Mouse (Mus musculus) lung, embryonic 14.5 days (tissue): ENCODE results near the gene Rad54l2. TPM values are rescaled to one million over a fixed set of nuclear protein-coding genes. Genes with fewer than 3 reads are reported as not detected.

Experiments used
- ATAC-seq: fragments of 200-750 bp; cut with Nextera tagmentation; 2 replicates; pipeline ENCODE4 v1.8.0; 2017; ENCODE audit warnings: mild to moderate bottlenecking, moderate TSS enrichment, moderate library complexity; ENCODE audit not compliant: insufficient read depth
- DNase-seq: peaks from one replicate; pipeline ENCODE4 v3.0.0-alpha.2; 2015
- H3K27ac ChIP-seq: fragments of 300-500 bp; sonication (generic); 2 replicates; pipeline ENCODE4 v1.5.1; 2014; ENCODE audit warnings: low read depth, mild to moderate bottlenecking, moderate library complexity
- H3K27me3 ChIP-seq: fragments of 300-500 bp; sonication (generic); 2 replicates; pipeline ENCODE4 v1.6.1; 2014; ENCODE audit warnings: low read length, control low read depth; ENCODE audit not compliant: insufficient read depth
- H3K36me3 ChIP-seq: fragments of 300-500 bp; sonication (generic); 2 replicates; pipeline ENCODE4 v1.6.1; 2014; ENCODE audit warnings: control low read depth; ENCODE audit not compliant: insufficient read depth
- H3K4me1 ChIP-seq: fragments of 300-500 bp; sonication (generic); 2 replicates; pipeline ENCODE4 v1.6.1; 2014; ENCODE audit warnings: antibody characterized with exemption, control low read depth; ENCODE audit not compliant: insufficient read depth
- H3K4me2 ChIP-seq: fragments of 300-500 bp; sonication (generic); 2 replicates; pipeline ENCODE4 v1.6.1; 2014; ENCODE audit warnings: mild to moderate bottlenecking
- H3K4me3 ChIP-seq: fragments of 300-500 bp; sonication (generic); 2 replicates; pipeline ENCODE4 v1.5.1; 2014; ENCODE audit warnings: low read depth, low read length
- H3K9ac ChIP-seq: fragments of 300-500 bp; sonication (generic); 2 replicates; pipeline ENCODE4 v1.6.1; 2014
- H3K9me3 ChIP-seq: fragments of 300-500 bp; sonication (generic); 2 replicates; pipeline ENCODE4 v1.6.1; 2016; ENCODE audit warnings: low read depth, low read length, control low read depth
- CTCF ChIP-seq: IDR thresholded peaks from 2 replicates; pipeline ENCODE4 v1.5.1; 2016; ENCODE audit warnings: antibody characterized with exemption, low read depth
- WGBS: fragments of 180-500 bp; shearing (Covaris S2); extraction: QIAGEN DNeasy Blood & Tissue Kit; methylation state at CpG from one replicate; pipeline ENCODE4 v1.1.7; 2014; 5-methylcytosine and 5-hydroxymethylcytosine counted together
- polyA plus RNA-seq: library from polyadenylated mRNA; unstranded; fragments of >200 nt; fragmentation: Nextera tagmentation; extraction: Ambion mirVana; gene quantifications from 2 replicates; pipeline ENCODE4 v1.2.1, GENCODE M21; 2014

Gene Rad54l2
- polyA plus RNA-seq, 1 experiment from 2014 or later: 5.7 TPM

DNA sequence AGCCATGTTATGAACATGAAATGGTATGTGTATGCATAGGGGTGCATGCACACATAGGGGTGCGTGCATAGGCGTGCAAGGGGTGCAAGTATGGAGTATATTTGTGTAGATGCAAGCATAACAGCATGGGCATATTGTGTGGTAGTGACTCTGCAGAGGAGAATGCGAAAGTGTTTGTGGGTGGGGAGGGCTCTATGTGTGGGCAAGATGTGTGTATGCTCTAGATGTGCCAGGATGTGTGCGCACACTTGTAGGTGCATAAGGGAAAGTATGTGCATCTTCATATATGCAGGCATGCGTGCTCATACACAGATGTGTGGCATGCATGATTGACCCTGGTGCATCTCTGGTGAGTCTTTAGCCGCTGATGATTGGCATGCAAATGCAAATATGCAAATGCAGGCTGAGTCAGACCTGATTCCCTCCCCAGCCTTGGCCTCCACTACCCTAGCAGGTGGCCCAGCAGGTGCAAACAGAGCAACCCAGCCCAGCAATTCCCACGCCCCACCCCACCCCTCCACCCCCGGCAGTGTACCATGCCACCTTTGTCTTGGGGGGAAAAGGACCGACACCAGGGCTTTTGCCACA is 143.2 kb downstream of the Rad54l2 start:
- no peak for ATAC-seq
- no peak for DNase-seq
- H3K9ac ChIP-seq: no peak overlapping the region
- H3K36me3 ChIP-seq: no peaks in the 10 kb centered on the region
- H3K27ac ChIP-seq: no peak overlapping the region
- no peak overlapping the region for H3K4me2 ChIP-seq
- no peaks in the 10 kb centered on the region for H3K27me3 ChIP-seq
- WGBS: 70% methylated on average over 9 of the region's 9 CpGs
- no peaks in the 10 kb centered on the region for H3K4me1 ChIP-seq
- H3K4me3 ChIP-seq: no peak overlapping the region
- no peaks in the 10 kb centered on the region for H3K9me3 ChIP-seq
- TF ChIP-seq CTCF: no peak

DNA sequence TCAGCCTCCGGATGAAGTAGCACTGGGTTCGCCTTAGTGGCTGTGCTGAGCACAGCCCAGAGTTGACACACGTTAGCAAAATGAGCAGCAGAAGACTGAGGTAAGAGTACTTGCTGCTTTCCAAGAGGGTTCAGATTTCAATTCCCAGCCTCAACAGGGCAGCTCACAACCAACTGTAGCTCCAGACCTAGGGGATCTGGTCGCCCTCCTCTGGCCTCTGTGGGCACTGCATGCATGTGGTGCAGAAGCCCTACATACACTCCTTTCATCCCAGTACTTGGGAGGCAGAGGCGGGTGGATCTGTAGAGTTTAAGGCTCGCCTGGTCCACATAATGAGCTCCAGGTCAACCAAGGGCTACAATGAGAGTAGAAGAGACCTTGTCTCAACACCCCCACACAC is 145.2 kb downstream of the Rad54l2 start:
- Histone ChIP-seq H3K9ac (no peak overlapping the region), H3K4me2 (no peak overlapping the region), H3K9me3 (no peaks in the 10 kb centered on the region), H3K36me3 (no peaks in the 10 kb centered on the region), H3K27me3 (no peaks in the 10 kb centered on the region), H3K4me3 (no peak overlapping the region), H3K4me1 (no peaks in the 10 kb centered on the region), H3K27ac (no peak overlapping the region)
- DNase-seq (peak; percentile 6), ATAC-seq (no peak)
- peak; percentile 35 for TF ChIP-seq CTCF
- 61% methylated on average over 6 of the region's 6 CpGs for WGBS

GRCm38 (mm10) chr9:106643128-106643527 is 145.9 kb downstream of the Rad54l2 start:
- no peaks in the 10 kb centered on the region for H3K27me3 ChIP-seq
- H3K4me1 ChIP-seq: no peaks in the 10 kb centered on the region
- H3K27ac ChIP-seq: no peak overlapping the region
- DNase-seq (peak; percentile 81), ATAC-seq (no peak)
- no peak overlapping the region for H3K9ac ChIP-seq
- no peak overlapping the region for H3K4me3 ChIP-seq
- TF ChIP-seq CTCF: peak; percentile 91
- 35% methylated on average over 7 of the region's 7 CpGs for WGBS
- no peak overlapping the region for H3K4me2 ChIP-seq
- no peaks in the 10 kb centered on the region for H3K36me3 ChIP-seq
- H3K9me3 ChIP-seq: no peaks in the 10 kb centered on the region

GRCm38 (mm10) chr9:106641346-106641745 is 147.6 kb downstream of the Rad54l2 start:
- Histone ChIP-seq H3K4me3 (no peak overlapping the region), H3K9ac (no peak overlapping the region), H3K4me1 (no peaks in the 10 kb centered on the region), H3K27me3 (no peaks in the 10 kb centered on the region), H3K36me3 (no peaks in the 10 kb centered on the region), H3K27ac (no peak overlapping the region), H3K9me3 (no peaks in the 10 kb centered on the region), H3K4me2 (no peak overlapping the region)
- 46% methylated on average over 5 of the region's 5 CpGs for WGBS
- no peak for TF ChIP-seq CTCF
- DNase-seq (no peak), ATAC-seq (no peak)

DNA sequence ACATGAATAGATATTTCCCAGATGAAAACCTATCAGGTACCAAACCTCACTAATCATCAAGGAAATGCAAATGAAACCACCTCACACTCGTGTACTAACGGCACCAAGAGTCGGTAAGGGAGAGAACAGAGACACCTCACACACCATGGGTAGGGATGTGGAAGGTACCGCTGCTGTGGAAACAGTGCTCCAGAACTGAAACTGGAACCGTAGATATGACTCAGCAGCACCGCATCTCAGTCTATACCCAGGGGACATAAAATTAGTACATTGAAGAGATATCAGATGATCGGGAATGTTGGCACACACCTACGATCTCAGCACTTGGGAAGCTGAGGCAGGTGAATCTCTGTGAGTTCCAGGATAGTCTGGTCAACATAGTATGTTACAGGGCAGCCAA is 150.8 kb downstream of the Rad54l2 start:
- no peaks in the 10 kb centered on the region for H3K9me3 ChIP-seq
- H3K36me3 ChIP-seq: no peaks in the 10 kb centered on the region
- no peak overlapping the region for H3K4me3 ChIP-seq
- H3K9ac ChIP-seq: no peak overlapping the region
- H3K4me2 ChIP-seq: no peak overlapping the region
- no peak for DNase-seq
- WGBS: 91% methylated on average over 8 of the region's 8 CpGs
- H3K27ac ChIP-seq: no peak overlapping the region
- ATAC-seq: no peak
- no peak for TF ChIP-seq CTCF
- H3K27me3 ChIP-seq: no peaks in the 10 kb centered on the region
- no peaks in the 10 kb centered on the region for H3K4me1 ChIP-seq

Other genes starting within 250 kb of the Rad54l2 start
- gene Iqcf3, start 227.6 kb downstream of the Rad54l2 start, polyA plus RNA-seq: not detected in 2 replicates
- gene Iqcf4, start 218.2 kb downstream of the Rad54l2 start, polyA plus RNA-seq: not detected in 2 replicates
- not detected in 2 replicates for gene Iqcf6, start 162.6 kb downstream of the Rad54l2 start, polyA plus RNA-seq
- gene Grm2, start 133.1 kb downstream of the Rad54l2 start, polyA plus RNA-seq: not detected in 2 replicates
- gene Tex264, start 103.3 kb downstream of the Rad54l2 start, polyA plus RNA-seq: 41.3 and 47.8 TPM in 2 replicates
- 26.6 and 27.8 TPM in 2 replicates for gene Dcaf1, start 32.7 kb upstream of the Rad54l2 start, polyA plus RNA-seq
- 22.2 and 25.3 TPM in 2 replicates for gene Rbm15b, start 98.2 kb upstream of the Rad54l2 start, polyA plus RNA-seq
- gene Manf, start 102.8 kb upstream of the Rad54l2 start, polyA plus RNA-seq: 246 and 279 TPM in 2 replicates